Mouse (Mus musculus) liver, embryonic 14.5 days (tissue): ENCODE measurements at regions not wholly inside any gene's neighbourhood (a gene's known extent, or its start where the extent isn't known, plus 50 kb on each side); places are given as distances from the start of the nearest gene placed in this dataset.

Experiments used
- ATAC-seq: fragments of 200-750 bp; cut with Nextera tagmentation; 2 replicates; pipeline ENCODE4 v1.8.0; 2017; ENCODE audit warnings: moderate number of reproducible peaks, mild to moderate bottlenecking, moderate library complexity; ENCODE audit not compliant: insufficient read depth
- DNase-seq, 3 experiments: peaks; one replicate each; pipeline ENCODE4 v3.0.0-alpha.2; 2012 to 2013; ENCODE audit warnings: low read depth in 3 of 3, low spot score in 3 of 3
- H3K27ac ChIP-seq: fragments of 300-500 bp; sonication (generic); 2 replicates; pipeline ENCODE4 v1.5.1; 2014; ENCODE audit warnings: moderate library complexity, mild to moderate bottlenecking, control low read depth, inconsistent platforms
- H3K27me3 ChIP-seq: fragments of 300-500 bp; sonication (generic); 2 replicates; pipeline ENCODE4 v1.6.1; 2014; ENCODE audit warnings: mild to moderate bottlenecking, low read length, moderate library complexity; ENCODE audit not compliant: control insufficient read depth, insufficient read depth
- H3K36me3 ChIP-seq: fragments of 300-500 bp; sonication (generic); replicated peaks from 2 replicates; pipeline ENCODE4 v1.6.1; 2014; ENCODE audit warnings: low read depth; ENCODE audit not compliant: control insufficient read depth, insufficient read depth
- H3K4me1 ChIP-seq, 2 experiments: fragments of 200-500 bp in 1 of 2; fragments of 300-500 bp in 1 of 2; sonication (generic) in 1 of 2; replicated peaks; 2 replicates each; pipeline ENCODE4 v1.6.1; 2012 to 2014; ENCODE audit warnings: antibody characterized with exemption in 1 of 2, inconsistent platforms in 1 of 2, low read length in 1 of 2; ENCODE audit not compliant: control insufficient read depth in 2 of 2, insufficient read depth in 2 of 2
- H3K4me2 ChIP-seq: fragments of 300-500 bp; sonication (generic); 2 replicates; pipeline ENCODE4 v1.6.1; 2014; ENCODE audit warnings: low read depth, mild to moderate bottlenecking, control low read depth, moderate library complexity
- H3K4me3 ChIP-seq, 2 experiments: fragments of 200-500 bp in 1 of 2; fragments of 300-500 bp in 1 of 2; sonication (generic) in 1 of 2; 2 replicates each; pipeline ENCODE4 v1.5.1; 2012 to 2014; ENCODE audit warnings: low read depth in 2 of 2, low read length in 2 of 2, mild to moderate bottlenecking in 2 of 2, control low read depth in 1 of 2, inconsistent platforms in 1 of 2, moderate library complexity in 1 of 2; ENCODE audit not compliant: insufficient read depth in 1 of 2
- H3K9ac ChIP-seq: fragments of 300-500 bp; sonication (generic); replicated peaks from 2 replicates; pipeline ENCODE4 v1.6.1; 2014; ENCODE audit warnings: mild to moderate bottlenecking, control low read depth, moderate library complexity
- H3K9me3 ChIP-seq: fragments of 300-500 bp; sonication (generic); 2 replicates; pipeline ENCODE4 v1.6.1; 2016; ENCODE audit warnings: low read length, mixed read lengths; ENCODE audit not compliant: control insufficient read depth
- CTCF ChIP-seq: IDR thresholded peaks from 2 replicates; pipeline ENCODE4 v1.5.1; 2016; ENCODE audit warnings: antibody characterized with exemption, low read depth, control low read depth
- EP300 ChIP-seq: IDR thresholded peaks from 2 replicates; pipeline ENCODE4 v1.6.1; 2016; ENCODE audit warnings: antibody characterized with exemption, low read depth
- WGBS: fragments of 180-500 bp; shearing (Covaris S2); extraction: QIAGEN DNeasy Blood & Tissue Kit; methylation state at CpG from one replicate; pipeline ENCODE4 v1.1.7; 2014; ENCODE audit not compliant: insufficient replicate concordance; 5-methylcytosine and 5-hydroxymethylcytosine counted together

DNA sequence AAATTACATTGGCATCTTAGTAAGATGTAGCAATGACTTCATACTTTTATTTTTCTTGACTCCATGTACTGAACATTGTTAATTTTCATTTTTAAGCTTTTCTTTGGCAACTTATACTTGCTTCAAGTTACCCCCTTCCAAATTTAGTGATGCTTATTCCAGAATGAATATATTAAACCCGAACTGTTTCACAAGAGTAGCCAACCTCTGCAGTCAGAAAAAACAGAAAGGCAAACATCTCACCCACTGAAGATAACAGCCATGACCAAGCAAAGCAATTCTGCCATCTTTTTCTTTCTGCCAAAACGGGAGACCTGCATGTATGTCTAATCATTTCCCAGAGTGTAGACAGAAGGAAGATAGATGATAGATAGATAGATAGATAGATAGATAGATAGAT, 72.0 kb upstream of the Gm4301 start:
- ATAC-seq (no peak), DNase-seq (no peak)
- Histone ChIP-seq H3K4me3 (no peak overlapping the region), H3K27ac (no peak overlapping the region), H3K4me1 (no peaks in the 10 kb centered on the region), H3K36me3 (no peaks in the 10 kb centered on the region), H3K9ac (no peak overlapping the region), H3K9me3 (no peaks in the 10 kb centered on the region), H3K27me3 (no peaks in the 10 kb centered on the region), H3K4me2 (no peak overlapping the region)
- WGBS: 46% methylated on average over 2 of the region's 2 CpGs
- TF ChIP-seq EP300: no peak
- TF ChIP-seq CTCF: no peak

DNA sequence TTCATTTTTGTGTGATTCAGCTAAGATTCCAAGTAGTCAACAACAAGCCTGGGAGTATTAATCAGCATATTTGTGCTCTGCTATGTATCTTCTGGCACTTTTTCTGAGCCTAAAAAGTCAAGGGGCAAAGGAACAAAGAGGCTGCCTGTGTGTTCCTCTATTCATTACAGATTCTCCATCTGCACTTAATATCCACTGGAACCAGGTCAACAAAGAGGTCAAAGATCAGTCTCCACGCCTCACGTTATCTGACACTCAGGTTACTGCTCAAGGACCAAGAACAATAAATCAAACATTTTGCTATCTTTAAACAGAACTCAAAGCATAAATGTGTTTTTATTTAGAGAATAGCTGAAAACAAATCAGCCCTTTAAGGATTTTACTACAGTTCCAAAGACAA, 71.4 kb upstream of the Gm4301 start:
- ATAC-seq (no peak), DNase-seq (no peak)
- Histone ChIP-seq H3K27me3 (no peaks in the 10 kb centered on the region), H3K9me3 (no peaks in the 10 kb centered on the region), H3K4me3 (no peak overlapping the region), H3K4me1 (no peaks in the 10 kb centered on the region), H3K27ac (no peak overlapping the region), H3K36me3 (no peaks in the 10 kb centered on the region), H3K4me2 (no peak overlapping the region), H3K9ac (no peak overlapping the region)
- TF ChIP-seq CTCF (no peak), EP300 (no peak)
- 42% methylated on average over 2 of the region's 2 CpGs for WGBS

DNA sequence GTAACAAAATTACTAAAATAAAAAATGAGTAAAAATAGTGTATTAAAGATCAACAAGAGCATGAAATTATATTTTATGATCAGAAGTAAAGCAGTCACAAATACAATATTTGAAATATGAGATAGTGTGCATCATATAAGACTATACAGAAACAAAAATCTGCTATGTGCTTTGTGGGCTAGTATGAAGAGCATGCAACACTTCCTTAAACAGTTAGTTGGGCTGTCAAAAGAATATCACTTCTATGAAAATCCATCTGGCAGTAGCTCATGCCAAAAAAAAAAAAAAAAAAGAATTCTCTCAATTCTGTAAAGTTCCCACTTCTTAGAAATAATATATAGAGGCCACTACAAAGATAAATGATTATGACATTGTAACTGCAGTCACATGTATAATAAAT, 53.0 kb upstream of the Gm4301 start:
- no peak overlapping the region for H3K9ac ChIP-seq
- H3K4me1 ChIP-seq: no peaks in the 10 kb centered on the region
- no peaks in the 10 kb centered on the region for H3K9me3 ChIP-seq
- H3K27ac ChIP-seq: no peak overlapping the region
- no peak for TF ChIP-seq CTCF
- no peak for TF ChIP-seq EP300
- no peaks in the 10 kb centered on the region for H3K36me3 ChIP-seq
- no peaks in the 10 kb centered on the region for H3K27me3 ChIP-seq
- H3K4me3 ChIP-seq: no peak overlapping the region
- H3K4me2 ChIP-seq: no peak overlapping the region
- DNase-seq: no peak
- no peak for ATAC-seq
